In genomic region chr10:79613578-79614304, GRCm38 (mm10) we compare ENCODE assay signal across 8 mouse cellular contexts. TPM values are rescaled to one million over a fixed set of nuclear protein-coding genes. Genes with fewer than 3 reads are reported as not detected.
DNase-seq lines count a peak whose midpoint lies in the region; ATAC-seq lines count a peak whose summit lies in the region.

C2cd4c (minus strand) TSS chr10:79614025.

- peaks cover 19% of the 10 kb centered on the region for H3K4me1 ChIP-seq in embryonic facial prominence, embryonic 12.5 days
- H3K4me1 ChIP-seq in heart, embryonic 15.5 days (replicated peaks): peaks cover 23% of the 10 kb centered on the region
- H3K4me1 ChIP-seq in liver, embryonic 12.5 days: peaks cover 20% of the 10 kb centered on the region

- H3K4me3 ChIP-seq in embryonic facial prominence, embryonic 12.5 days: peak within 1 kb of the TSS; percentile 54
- H3K4me3 ChIP-seq in heart, embryonic 15.5 days: peak within 1 kb of the TSS; percentile 57
- H3K4me3 ChIP-seq in liver, embryonic 12.5 days: peak within 1 kb of the TSS; percentile 59

- no peaks in the 10 kb centered on the region for H3K36me3 ChIP-seq in embryonic facial prominence, embryonic 12.5 days
- H3K36me3 ChIP-seq in heart, embryonic 15.5 days: no peaks in the 10 kb centered on the region
- no peaks in the 10 kb centered on the region for H3K36me3 ChIP-seq in liver, embryonic 12.5 days

- under 1% methylated on average over 59 of the region's 60 CpGs for WGBS in embryonic facial prominence, embryonic 12.5 days
- WGBS in heart, embryonic 15.5 days: 2% methylated on average over 60 of the region's 60 CpGs
- WGBS in liver, embryonic 12.5 days (ENCODE audit: insufficient replicate concordance): 1% methylated on average over 60 of the region's 60 CpGs

- H3K9me3 ChIP-seq in embryonic facial prominence, embryonic 12.5 days: no peaks in the 10 kb centered on the region
- no peaks in the 10 kb centered on the region for H3K9me3 ChIP-seq in heart, embryonic 15.5 days (replicated peaks)
- no peaks in the 10 kb centered on the region for H3K9me3 ChIP-seq in liver, embryonic 12.5 days (replicated peaks)

- H3K4me2 ChIP-seq in embryonic facial prominence, embryonic 12.5 days (replicated peaks): peak within 1 kb of the TSS; percentile 98
- H3K4me2 ChIP-seq in heart, embryonic 15.5 days: peak within 1 kb of the TSS; percentile 96
- peak within 1 kb of the TSS; percentile 87 for H3K4me2 ChIP-seq in liver, embryonic 12.5 days

- peak; percentile 61 for ATAC-seq in embryonic facial prominence, embryonic 12.5 days (ENCODE audit: insufficient number of reproducible peaks, insufficient read depth, low FRiP score, low TSS enrichment)
- ATAC-seq in heart, embryonic 15.5 days (replicated peaks; ENCODE audit: insufficient number of reproducible peaks, insufficient read depth, low FRiP score, low read depth): peak; percentile 51
- ATAC-seq in liver, embryonic 12.5 days: peak; percentile 75

- peaks cover 38% of the 10 kb centered on the region for H3K27me3 ChIP-seq in embryonic facial prominence, embryonic 12.5 days
- peaks cover 42% of the 10 kb centered on the region for H3K27me3 ChIP-seq in heart, embryonic 15.5 days
- peaks cover 61% of the 10 kb centered on the region for H3K27me3 ChIP-seq in liver, embryonic 12.5 days (replicated peaks)

- no peak within 1 kb of the TSS for H3K27ac ChIP-seq in embryonic facial prominence, embryonic 12.5 days
- no peak within 1 kb of the TSS for H3K27ac ChIP-seq in heart, embryonic 15.5 days
- no peak within 1 kb of the TSS for H3K27ac ChIP-seq in liver, embryonic 12.5 days

- DNase-seq in CD4-positive helper T cell, adult 2 months (ENCODE audit: low read depth, low spot score): peak; percentile 34
- DNase-seq in adrenal gland, postnatal 36 days: peak; percentile 58 to 61
- DNase-seq in kidney, postnatal 14 days: peak; percentile 74
- DNase-seq in naive thymus-derived CD4-positive, alpha-beta T cell, adult 2 months (ENCODE audit: low read depth): peak; percentile 12
- DNase-seq in thymus, postnatal 36 days: peak; percentile 9 to 30

- peak within 1 kb of the TSS; percentile 60 for H3K9ac ChIP-seq in embryonic facial prominence, embryonic 12.5 days
- H3K9ac ChIP-seq in heart, embryonic 15.5 days: peak within 1 kb of the TSS; percentile 52
- peak within 1 kb of the TSS; percentile 60 for H3K9ac ChIP-seq in liver, embryonic 12.5 days

RNA-seq across cellular contexts. Expression of gene C2cd4c, which starts in this region (rescaled TPM):
- total RNA-seq in adrenal gland, postnatal 36 days (2021): under 1 TPM; 0.16 to 0.30 TPM
- polyA plus RNA-seq in embryonic facial prominence, embryonic 12.5 days (2016; fragmentation: Nextera tagmentation; extraction: Ambion mirVana): 0.03 TPM in 1 of 2 replicates, not detected in the other
- polyA plus RNA-seq in heart, embryonic 15.5 days (2015; fragmentation: Nextera tagmentation; extraction: Ambion mirVana): not detected in 2 replicates
- not detected in 2 replicates for polyA plus RNA-seq in liver, embryonic 12.5 days (2016; fragmentation: Nextera tagmentation; extraction: Ambion mirVana)

Comparison
In these comparisons a context has a peak if more than half of its experiments do, and no peak if none do; other contexts are left out.
1. Peak in DNase-seq in adrenal gland, postnatal 36 days; RNA of the gene not detected or under 1 TPM.
2. Peak in ATAC-seq, H3K4me3 ChIP-seq, H3K9ac ChIP-seq and H3K4me2 ChIP-seq in embryonic facial prominence, embryonic 12.5 days; RNA of the gene not detected or under 1 TPM.
3. Peak in ATAC-seq, H3K4me3 ChIP-seq, H3K9ac ChIP-seq and H3K4me2 ChIP-seq in heart, embryonic 15.5 days; RNA of the gene not detected or under 1 TPM.
4. Peak in ATAC-seq, H3K4me3 ChIP-seq, H3K9ac ChIP-seq and H3K4me2 ChIP-seq in liver, embryonic 12.5 days; RNA of the gene not detected or under 1 TPM.
5. DNase-seq: peak in every context shown above with its lines; median percentile 74 in kidney, postnatal 14 days; 60 in adrenal gland, postnatal 36 days; 34 in CD4-positive helper T cell, adult 2 months; 20 in thymus, postnatal 36 days; 12 in naive thymus-derived CD4-positive, alpha-beta T cell, adult 2 months.